Mouse (Mus musculus) heart, postnatal 0 days (tissue): ENCODE measurements at regions not wholly inside any gene's neighbourhood (a gene's known extent, or its start where the extent isn't known, plus 50 kb on each side); places are given as distances from the start of the nearest gene placed in this dataset.

Experiments used
- ATAC-seq: fragments of 200-750 bp; cut with Nextera tagmentation; 2 replicates; pipeline ENCODE4 v1.8.0; 2017; ENCODE audit warnings: low read depth, moderate number of reproducible peaks, moderate library complexity; ENCODE audit not compliant: insufficient read depth
- DNase-seq: peaks from one replicate; pipeline ENCODE4 v3.0.0-alpha.2; 2016; ENCODE audit warnings: low spot score
- H3K27ac ChIP-seq: fragments of 300-500 bp; sonication (generic); 2 replicates; pipeline ENCODE4 v1.5.1; 2014; ENCODE audit warnings: low read depth, mild to moderate bottlenecking
- H3K27me3 ChIP-seq: fragments of 300-500 bp; sonication (generic); 2 replicates; pipeline ENCODE4 v1.6.1; 2014; ENCODE audit warnings: low read length, mixed read lengths; ENCODE audit not compliant: control insufficient read depth, insufficient read depth
- H3K36me3 ChIP-seq: fragments of 300-500 bp; sonication (generic); replicated peaks from 2 replicates; pipeline ENCODE4 v1.6.1; 2014; ENCODE audit warnings: low read length, mixed read lengths; ENCODE audit not compliant: control insufficient read depth, insufficient read depth
- H3K4me1 ChIP-seq: fragments of 300-500 bp; sonication (generic); 2 replicates; pipeline ENCODE4 v1.6.1; 2014; ENCODE audit warnings: antibody characterized with exemption; ENCODE audit not compliant: control insufficient read depth, insufficient read depth
- H3K4me2 ChIP-seq: fragments of 300-500 bp; sonication (generic); 2 replicates; pipeline ENCODE4 v1.6.1; 2014; ENCODE audit warnings: low read depth, mild to moderate bottlenecking, low read length, moderate library complexity
- H3K4me3 ChIP-seq: fragments of 300-500 bp; sonication (generic); 2 replicates; pipeline ENCODE4 v1.5.1; 2014; ENCODE audit warnings: low read depth, low read length
- H3K9ac ChIP-seq: fragments of 300-500 bp; sonication (generic); replicated peaks from 2 replicates; pipeline ENCODE4 v1.6.1; 2014; ENCODE audit warnings: low read depth, low read length, mixed read lengths
- H3K9me3 ChIP-seq: fragments of 300-500 bp; sonication (generic); replicated peaks from 2 replicates; pipeline ENCODE4 v1.6.1; 2016; ENCODE audit warnings: low read length; ENCODE audit not compliant: control insufficient read depth
- CTCF ChIP-seq: IDR thresholded peaks from 2 replicates; pipeline ENCODE4 v1.5.1; 2016; ENCODE audit warnings: antibody characterized with exemption, control low read depth, low read depth
- EP300 ChIP-seq: IDR thresholded peaks from 2 replicates; pipeline ENCODE4 v1.6.1; 2016; ENCODE audit warnings: antibody characterized with exemption, low read depth
- WGBS: fragments of 180-500 bp; shearing (Covaris S2); extraction: QIAGEN DNeasy Blood & Tissue Kit; methylation state at CpG from one replicate; pipeline ENCODE4 v1.1.7; 2014; 5-methylcytosine and 5-hydroxymethylcytosine counted together

- peak; percentile 49 for DNase-seq
- Histone ChIP-seq H3K27ac (peak overlapping the region; percentile 62), H3K27me3 (no peaks in the 10 kb centered on the region), H3K9me3 (no peaks in the 10 kb centered on the region), H3K9ac (no peak overlapping the region), H3K4me2 (no peak overlapping the region), H3K36me3 (no peaks in the 10 kb centered on the region), H3K4me1 (peaks cover 20% of the 10 kb centered on the region), H3K4me3 (no peak overlapping the region)
- WGBS = 29% methylated on average over 2 of the region's 2 CpGs
- ATAC-seq = peak; percentile 71
- TF ChIP-seq EP300 (peak; percentile 49; the same call in 1 of the 2 replicates), CTCF (no peak)
These were observed 60.7 kb upstream of the Gm11733 start for GRCm38 (mm10) chr11:117423422-117423821.

GRCm38 (mm10) chr11:117425466-117425865 is 58.7 kb upstream of the Gm11733 start:
- H3K4me2 ChIP-seq = no peak overlapping the region
- H3K9me3 ChIP-seq = no peaks in the 10 kb centered on the region
- ATAC-seq = no peak
- H3K9ac ChIP-seq = no peak overlapping the region
- TF ChIP-seq EP300 (no peak), CTCF (no peak)
- H3K36me3 ChIP-seq = no peaks in the 10 kb centered on the region
- no peaks in the 10 kb centered on the region for H3K27me3 ChIP-seq
- no peak overlapping the region for H3K27ac ChIP-seq
- 48% methylated on average over 8 of the region's 9 CpGs for WGBS
- H3K4me3 ChIP-seq = no peak overlapping the region
- no peak for DNase-seq
- H3K4me1 ChIP-seq = peaks cover 21% of the 10 kb centered on the region

- H3K4me3 ChIP-seq = no peak overlapping the region
- peak; percentile 46; the same call in 1 of the 2 replicates for ATAC-seq
- 38% methylated on average over 12 of the region's 12 CpGs for WGBS
These were observed 58.2 kb upstream of the Gm11733 start for GRCm38 (mm10) chr11:117425927-117426326.

GRCm38 (mm10) chr11:117426651-117427050 is 57.5 kb upstream of the Gm11733 start:
- Histone ChIP-seq H3K9me3 (no peaks in the 10 kb centered on the region), H3K4me2 (no peak overlapping the region), H3K4me1 (peaks cover 21% of the 10 kb centered on the region), H3K27ac (no peak overlapping the region), H3K4me3 (no peak overlapping the region), H3K27me3 (no peaks in the 10 kb centered on the region), H3K9ac (no peak overlapping the region), H3K36me3 (no peaks in the 10 kb centered on the region)
- DNase-seq (no peak), ATAC-seq (no peak)
- WGBS = 77% methylated on average over 4 of the region's 4 CpGs
- TF ChIP-seq CTCF (no peak), EP300 (no peak)

More at GRCm38 (mm10) chr11:117425927-117426326, 58.2 kb upstream of the Gm11733 start:
- Histone ChIP-seq H3K4me2 (no peak overlapping the region), H3K27me3 (no peaks in the 10 kb centered on the region), H3K27ac (no peak overlapping the region), H3K9me3 (no peaks in the 10 kb centered on the region), H3K9ac (no peak overlapping the region), H3K4me1 (peaks cover 21% of the 10 kb centered on the region), H3K36me3 (no peaks in the 10 kb centered on the region)
- peak; percentile 53 for DNase-seq
- TF ChIP-seq EP300 (no peak), CTCF (no peak)

- no peak overlapping the region for H3K27ac ChIP-seq
- no peak overlapping the region for H3K4me2 ChIP-seq
- DNase-seq = no peak
- H3K9me3 ChIP-seq = peaks cover 2% of the 10 kb centered on the region; the same call in 1 of the 2 replicates
- WGBS = 90% methylated on average over 17 of the region's 17 CpGs
- H3K36me3 ChIP-seq = no peaks in the 10 kb centered on the region
- no peak for TF ChIP-seq EP300
- TF ChIP-seq CTCF = no peak
- H3K27me3 ChIP-seq = no peaks in the 10 kb centered on the region
- ATAC-seq = no peak
- no peak overlapping the region for H3K9ac ChIP-seq
- peaks cover 21% of the 10 kb centered on the region for H3K4me1 ChIP-seq
- no peak overlapping the region for H3K4me3 ChIP-seq
These were observed 56.2 kb upstream of the Gm11733 start for GRCm38 (mm10) chr11:117427808-117428510.
